Mouse (Mus musculus) G1E (cell line): Measurements from ENCODE around the gene Aktip.

ENCODE experiments used
- CTCF ChIP-seq: IDR thresholded peaks from 2 replicates; pipeline ENCODE4 v1.5.1; 2012; ENCODE audit warnings: low read depth, low read length, inconsistent platforms, mixed read lengths
- GATA1 ChIP-seq: IDR thresholded peaks from 2 replicates; pipeline ENCODE4 v1.6.1; 2012; ENCODE audit warnings: borderline replicate concordance, low read length, inconsistent platforms, mixed read lengths
- GATA2 ChIP-seq: IDR thresholded peaks from 2 replicates; pipeline ENCODE4 v1.6.1; 2012; ENCODE audit warnings: low read depth, low read length, inconsistent platforms, borderline replicate concordance
- POLR2AphosphoS5 ChIP-seq: IDR thresholded peaks from 2 replicates; pipeline ENCODE4 v1.6.1; 2012; ENCODE audit warnings: low read depth, low read length, inconsistent platforms; ENCODE audit not compliant: insufficient replicate concordance
- TAL1 ChIP-seq: conservative IDR thresholded peaks from 2 replicates; pipeline ENCODE4 v1.6.1; 2012; ENCODE audit warnings: low read depth, low read length, inconsistent platforms, mixed read lengths

DNA sequence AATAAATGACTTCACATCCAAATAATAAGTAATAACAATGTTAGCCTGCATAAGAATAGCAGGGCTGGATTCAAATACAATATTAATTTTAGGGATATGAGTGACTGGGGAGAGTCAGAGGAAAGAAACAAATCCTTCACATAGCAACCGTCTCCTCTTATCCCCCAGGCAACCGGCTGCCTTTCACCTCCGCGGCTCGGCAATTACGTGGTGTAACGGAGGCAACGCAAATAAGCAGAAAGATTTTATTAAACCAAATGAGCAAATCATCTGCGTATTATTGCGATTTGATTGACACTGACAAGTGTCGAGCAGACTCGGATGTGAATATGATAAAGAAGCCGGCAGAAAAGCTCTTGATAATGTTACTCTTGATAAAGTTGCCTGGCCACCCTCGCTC lies 28.9 kb downstream of the Aktip start:
- TF ChIP-seq CTCF (no peak), GATA1 (no peak), POLR2AphosphoS5 (no peak), TAL1 (no peak), GATA2 (no peak)
